Mouse (Mus musculus) thymus, adult 2 months (tissue): ENCODE data around the gene Tnpo1.

Source experiments
- CTCF ChIP-seq: fragments of 200-500 bp; IDR thresholded peaks from 2 replicates; pipeline ENCODE4 v1.5.1; 2012; ENCODE audit warnings: mild to moderate bottlenecking, control low read depth, low read length, moderate library complexity, borderline replicate concordance; ENCODE audit not compliant: control insufficient read depth, poor library complexity, insufficient read depth; ENCODE audit errors: extremely low read depth
- POLR2A ChIP-seq: fragments of 200-500 bp; IDR thresholded peaks from 2 replicates; pipeline ENCODE4 v1.6.1; 2012; ENCODE audit warnings: mild to moderate bottlenecking, low read length, control low read depth, moderate library complexity; ENCODE audit not compliant: control insufficient read depth, poor library complexity, insufficient read depth; ENCODE audit errors: extremely low read depth

DNA sequence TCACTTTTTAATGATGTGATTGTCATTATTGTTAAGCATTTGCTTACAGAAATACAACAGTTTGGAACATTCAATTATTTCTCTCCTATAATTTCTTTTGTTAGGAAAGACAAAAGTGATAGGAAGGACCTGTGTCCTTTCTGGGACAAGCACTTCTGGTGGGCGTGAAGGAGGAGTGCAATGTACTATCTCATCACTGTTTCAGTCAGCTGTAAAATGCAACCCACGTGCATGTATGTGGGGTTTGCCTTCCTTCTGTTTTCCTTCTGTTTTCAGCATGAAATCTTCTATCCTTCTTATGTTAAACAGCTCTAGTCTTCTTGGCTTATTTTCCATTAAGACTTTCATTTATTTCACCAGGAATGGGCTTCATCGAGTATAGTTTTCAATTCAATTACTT is 5.9 kb downstream of the Tnpo1 start:
- TF ChIP-seq CTCF (no peak), POLR2A (no peak)
